Mouse (Mus musculus): ENCODE results near the gene Cuta.

The Cuta gene

GRCm38 (mm10) chr17:26886047-26886749, 53.2 kb downstream of the Cuta start:
- DNase-seq (ENCODE audit: low read depth): peak; percentile 89

- peak; percentile 83 for DNase-seq (ENCODE audit: low read depth)
Measured at GRCm38 (mm10) chr17:26884995-26885926, 54.1 kb downstream of the Cuta start.
